Mouse (Mus musculus) left cerebral cortex, postnatal 25 days (tissue): ENCODE measurements at regions not wholly inside any gene's neighbourhood (a gene's known extent, or its start where the extent isn't known, plus 50 kb on each side); places are given as distances from the start of the nearest gene placed in this dataset.
A peak's percentile ranks its signal among the peaks of the same experiment; 100 is the strongest.

Experiments used
- DNase-seq, 2 experiments: peaks; one replicate each; pipeline ENCODE4 v3.0.0; 2022; ENCODE audit warnings: low spot score in 2 of 2, mixed read lengths in 1 of 2
- intact Hi-C: fragments of 180-260 bp; cut with DNase I; formaldehyde crosslinking; loops from one replicate; pipeline ENCODE4 v1.15.1; 2025

DNA sequence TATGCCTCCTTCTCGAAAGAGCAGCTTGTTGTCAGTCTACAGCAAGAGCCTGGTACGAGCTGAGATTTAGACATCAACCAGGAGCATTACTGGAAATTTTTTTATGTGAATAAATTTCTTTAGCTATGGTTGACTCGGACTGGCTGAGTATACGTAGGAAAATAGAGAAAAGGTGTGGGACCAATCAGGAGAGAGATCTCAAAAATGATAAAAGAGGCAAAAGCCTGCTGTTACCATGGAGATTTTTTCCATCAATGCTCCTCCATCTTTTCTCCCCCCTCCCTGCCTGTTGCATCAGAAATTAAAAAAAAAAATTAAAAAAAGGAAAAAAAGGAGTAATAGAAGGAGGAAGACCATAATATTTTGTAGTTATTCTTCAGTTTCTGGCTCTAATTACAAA lies 890.3 kb upstream of the Snrpn start:
- intact Hi-C loops, result no loop called here
- peak; percentile 4 to 35 for DNase-seq
